Mouse (Mus musculus): ENCODE data around the gene Zdhhc12. TPM values are rescaled to one million over a fixed set of nuclear protein-coding genes. Genes with fewer than 3 reads are reported as not detected.
"Not testable (repeated sequence)": the region's sequence is repeated elsewhere in the genome, so short reads cannot be mapped to it uniquely, and the experiment has no call there.

The Zdhhc12 gene
- polyA plus RNA-seq, 1 experiment from 2014 or later, result 35.2 TPM

DNA sequence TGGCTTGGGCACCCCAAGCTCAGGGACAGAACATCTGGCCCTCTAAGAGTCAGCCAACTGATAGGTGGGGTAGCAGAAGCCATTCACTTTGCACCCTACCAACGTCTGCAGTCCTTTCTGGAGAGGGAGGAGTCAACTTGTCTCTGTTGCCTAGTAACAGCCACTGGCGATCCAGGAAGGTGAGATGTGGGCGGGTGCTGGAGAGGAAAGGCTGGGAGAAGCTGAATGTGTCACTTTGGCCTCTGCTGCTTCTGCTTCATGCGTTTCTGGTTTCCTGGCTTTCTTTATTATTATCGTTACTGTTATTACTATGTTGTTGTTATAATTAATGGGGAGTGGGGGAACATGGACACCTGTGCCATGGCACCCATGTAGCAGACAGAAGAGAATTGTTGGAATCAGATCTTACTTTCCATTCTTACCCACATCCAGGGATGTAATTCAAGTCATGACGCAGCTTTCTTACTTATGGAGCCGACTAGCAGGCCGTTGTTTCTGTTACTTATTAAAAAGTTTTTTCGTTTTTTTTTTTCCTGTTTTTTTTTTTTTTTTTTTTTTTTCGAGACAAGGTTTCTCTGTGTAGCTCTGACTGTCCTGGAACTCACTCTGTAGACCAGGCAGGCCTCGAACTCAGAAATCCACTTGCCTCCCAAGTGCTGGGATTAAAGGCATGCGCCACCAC, 36.1 kb downstream of the Zdhhc12 start, which contains the start of gene Set:
Set (plus strand) TSS at position 156 of the 682 bp plus-strand sequence.
- H3K9me3 ChIP-seq, result no peaks in the 10 kb centered on the region
- no peaks in the 10 kb centered on the region for H3K27me3 ChIP-seq (replicated peaks; ENCODE audit: low read depth, poor library complexity, severe bottlenecking)
- H3K4me1 ChIP-seq, result peaks cover 17% of the 10 kb centered on the region
- 48% methylated on average over 12 of the region's 12 CpGs for WGBS
- no peaks in the 10 kb centered on the region for H3K36me3 ChIP-seq (replicated peaks)
- H3K4me3 ChIP-seq, result no peak within 1 kb of the TSS
- H3K27ac ChIP-seq (replicated peaks), result no peak within 1 kb of the TSS
- peak; percentile 55 for DNase-seq (ENCODE audit: low spot score)

DNA sequence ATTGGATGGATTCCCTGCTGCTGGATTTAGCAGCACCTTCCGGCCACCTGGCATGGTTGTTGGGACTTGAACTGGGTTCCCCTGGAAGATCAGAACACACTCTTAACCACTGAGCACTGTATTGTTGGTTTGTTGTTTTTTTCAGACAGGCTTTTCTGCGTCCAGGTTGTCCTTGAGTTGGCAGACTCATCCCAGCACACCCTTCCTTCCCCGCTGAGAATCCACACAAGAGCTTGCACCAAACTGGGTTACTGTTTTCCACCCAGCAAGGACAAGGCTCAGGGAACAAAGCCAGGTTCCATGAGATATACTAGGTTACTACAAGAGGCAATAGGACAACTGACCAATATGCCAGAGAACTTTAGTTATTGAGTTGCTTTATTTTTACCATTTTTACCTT, 36.7 kb downstream of the Zdhhc12 start:
- Histone ChIP-seq H3K27ac (replicated peaks) (no peak overlapping the region), H3K9me3 (no peaks in the 10 kb centered on the region), H3K4me1 (peaks cover 15% of the 10 kb centered on the region), H3K36me3 (replicated peaks) (no peaks in the 10 kb centered on the region), H3K4me3 (no peak overlapping the region), H3K27me3 (replicated peaks; ENCODE audit: low read depth, poor library complexity, severe bottlenecking) (no peaks in the 10 kb centered on the region)
- WGBS, result 85% methylated on average over 3 of the region's 3 CpGs
- DNase-seq (ENCODE audit: low spot score), result no peak

DNA sequence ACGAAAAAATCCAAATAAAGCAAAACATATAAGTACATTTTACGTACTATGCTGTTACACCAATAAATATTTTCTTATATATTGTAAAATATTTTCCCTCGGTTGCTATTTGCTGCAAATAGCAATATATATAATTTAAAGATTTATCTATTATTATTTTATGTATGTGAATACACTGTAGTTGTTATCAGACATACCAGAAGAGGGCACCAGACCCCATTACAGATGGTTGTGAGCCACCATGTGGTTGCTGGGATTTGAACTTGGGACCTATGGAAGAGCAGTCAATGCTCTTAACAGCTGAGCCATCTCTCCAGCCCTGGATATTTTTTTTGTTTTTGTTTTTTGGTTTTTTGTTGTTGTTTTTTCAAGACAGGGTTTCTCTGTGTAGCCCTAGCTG, 38.1 kb downstream of the Zdhhc12 start:
- not testable (repeated sequence) for H3K4me3 ChIP-seq; DNase-seq (ENCODE audit: low spot score); H3K27ac ChIP-seq (replicated peaks); H3K36me3 ChIP-seq (replicated peaks); H3K4me1 ChIP-seq; H3K9me3 ChIP-seq; H3K27me3 ChIP-seq (replicated peaks; ENCODE audit: low read depth, poor library complexity, severe bottlenecking)
- 94% methylated on average over 3 of the region's 3 CpGs for WGBS

DNA sequence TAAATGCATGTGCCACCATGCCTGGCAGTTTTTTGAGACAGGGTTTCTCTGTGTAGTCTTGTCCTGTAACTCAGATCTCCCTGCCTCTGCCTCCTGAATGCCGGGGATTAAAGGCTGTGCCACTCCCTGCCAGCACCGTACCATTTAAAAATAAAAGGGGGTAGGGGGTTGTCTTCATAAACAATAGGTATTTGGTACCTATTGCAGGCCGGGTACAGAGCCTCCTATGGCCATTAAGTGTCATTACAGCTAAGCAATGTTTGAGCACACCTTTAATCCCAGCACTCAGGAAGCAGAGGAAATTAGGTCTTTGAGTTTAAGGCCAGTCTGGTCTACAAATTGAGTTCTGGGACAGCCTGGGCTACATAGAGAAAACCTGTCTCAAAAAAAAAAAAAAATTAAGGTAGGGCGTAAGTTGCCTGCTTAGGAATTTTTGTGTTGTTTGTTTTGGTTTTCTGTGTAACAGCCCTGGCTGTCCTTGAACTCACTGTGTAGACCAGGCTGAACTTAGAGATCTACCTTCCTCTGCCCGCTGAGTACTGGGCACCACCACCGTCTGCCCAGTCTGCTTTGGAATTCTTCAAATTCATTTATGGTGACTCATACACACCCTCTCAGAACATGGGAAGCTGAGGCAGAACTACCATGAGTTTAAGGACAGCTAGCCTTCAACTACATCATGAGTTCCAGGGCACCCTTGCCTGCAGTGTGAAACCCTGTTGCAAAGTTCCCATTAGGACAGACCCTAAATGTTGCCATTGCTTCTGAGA, 41.3 kb downstream of the Zdhhc12 start:
- H3K9me3 ChIP-seq, result no peaks in the 10 kb centered on the region
- no peak for DNase-seq (ENCODE audit: low spot score)
- H3K4me1 ChIP-seq, result peaks cover 10% of the 10 kb centered on the region
- no peak overlapping the region for H3K4me3 ChIP-seq
- no peak overlapping the region for H3K27ac ChIP-seq (replicated peaks)
- H3K36me3 ChIP-seq (replicated peaks), result peaks cover 4% of the 10 kb centered on the region; the same call in 1 of the 2 replicates
- WGBS, result 49% methylated on average over 6 of the region's 6 CpGs
- H3K27me3 ChIP-seq (replicated peaks; ENCODE audit: low read depth, poor library complexity, severe bottlenecking), result no peaks in the 10 kb centered on the region

DNA sequence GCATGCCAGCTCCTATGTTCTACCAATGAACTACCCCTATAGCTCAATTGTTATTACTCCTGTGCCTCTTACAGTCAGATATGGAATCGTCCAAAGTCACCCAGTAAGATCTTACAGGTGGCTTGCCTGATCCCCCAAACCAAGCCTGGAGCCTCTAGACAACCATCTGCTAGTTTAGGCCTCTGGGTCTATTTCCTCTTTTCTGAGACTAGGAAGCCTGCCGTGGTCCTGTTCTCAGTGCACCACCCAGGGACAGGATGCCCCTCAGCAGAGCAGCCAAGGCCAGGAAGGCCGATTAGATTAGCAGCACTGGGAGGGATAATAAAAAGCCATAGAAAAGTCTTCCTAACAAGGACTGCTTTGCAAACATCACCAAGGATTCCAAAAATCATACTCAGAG, 43.6 kb downstream of the Zdhhc12 start:
- DNase-seq (ENCODE audit: low spot score), result no peak
- Histone ChIP-seq H3K9me3 (no peaks in the 10 kb centered on the region), H3K36me3 (replicated peaks) (peaks cover 16% of the 10 kb centered on the region), H3K27ac (replicated peaks) (peak overlapping the region; percentile 90; the same call in 1 of the 2 replicates), H3K4me3 (no peak overlapping the region; the same call in 1 of the 2 replicates), H3K4me1 (0 out of 2 replicates have a peak, but pooled peaks cover 7% of the 10 kb centered on the region), H3K27me3 (replicated peaks; ENCODE audit: low read depth, poor library complexity, severe bottlenecking) (no peaks in the 10 kb centered on the region)
- 83% methylated on average over 3 of the region's 3 CpGs for WGBS

DNA sequence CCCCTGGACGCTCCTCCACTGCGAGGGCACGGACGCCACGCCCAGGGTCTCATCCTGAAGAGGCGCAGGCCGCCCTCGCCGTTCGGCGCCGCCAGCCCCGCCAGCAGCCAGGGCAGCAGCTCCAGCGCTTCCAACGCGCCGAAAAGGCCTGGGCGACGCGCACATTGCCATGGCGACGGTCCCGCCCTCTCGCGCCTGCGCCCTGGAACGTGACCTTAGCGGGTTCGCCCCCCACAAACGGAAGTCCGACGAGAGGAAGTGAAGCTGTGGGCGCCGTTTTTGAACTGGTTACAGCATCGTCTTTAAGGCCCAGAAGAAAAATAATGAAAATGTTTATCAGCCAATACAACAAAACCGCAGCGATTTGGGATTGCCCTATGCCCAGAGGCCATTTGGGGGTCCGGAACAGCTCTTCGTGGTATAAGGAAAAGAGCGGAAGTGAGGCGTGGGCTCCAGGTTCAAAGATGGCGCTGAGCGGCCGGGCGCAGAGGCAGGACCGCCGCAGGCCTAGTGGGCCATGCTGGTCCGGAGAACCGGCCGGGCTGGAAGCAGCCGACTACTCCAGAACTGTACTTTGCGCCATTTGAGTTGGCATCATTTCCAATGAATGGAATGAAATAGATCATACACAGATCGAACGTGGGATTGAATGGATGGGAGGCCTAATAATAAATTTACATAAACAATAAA, 44.6 kb downstream of the Zdhhc12 start, which contains the start of gene Wdr34:
Wdr34 (minus strand) TSS at position 183 of the 690 bp plus-strand sequence.
- H3K9me3 ChIP-seq, result no peaks in the 10 kb centered on the region
- H3K4me1 ChIP-seq, result 0 out of 2 replicates have a peak, but pooled peaks cover 7% of the 10 kb centered on the region
- H3K36me3 ChIP-seq (replicated peaks), result peaks cover 21% of the 10 kb centered on the region
- peak; percentile 98 for DNase-seq (ENCODE audit: low spot score)
- peak within 1 kb of the TSS; percentile 69 for H3K4me3 ChIP-seq
- H3K27ac ChIP-seq (replicated peaks), result peak within 1 kb of the TSS; percentile 90
- no peaks in the 10 kb centered on the region for H3K27me3 ChIP-seq (replicated peaks; ENCODE audit: low read depth, poor library complexity, severe bottlenecking)
- WGBS, result under 1% methylated on average over 54 of the region's 54 CpGs

DNA sequence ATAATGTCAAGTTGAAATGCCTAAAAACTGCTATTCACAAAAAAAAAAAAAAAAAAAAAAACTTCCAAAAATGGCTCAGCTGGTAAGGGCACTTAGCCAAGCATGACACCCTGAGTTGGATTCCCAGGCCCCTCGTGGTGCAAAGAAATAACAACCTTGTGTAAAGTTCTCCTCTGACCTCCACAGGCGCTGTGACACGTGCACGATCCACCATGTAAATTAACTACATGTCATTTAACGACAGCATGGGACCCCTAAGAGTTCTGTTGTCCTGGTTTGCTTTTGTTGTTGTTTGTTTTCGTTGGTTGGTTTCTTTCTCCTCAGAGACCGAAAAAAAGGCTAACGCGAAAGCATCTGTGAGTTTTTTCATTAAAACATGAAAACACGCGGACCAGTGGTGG, 45.3 kb downstream of the Zdhhc12 start:
- no peaks in the 10 kb centered on the region for H3K9me3 ChIP-seq
- H3K27me3 ChIP-seq (replicated peaks; ENCODE audit: low read depth, poor library complexity, severe bottlenecking), result no peaks in the 10 kb centered on the region
- H3K4me3 ChIP-seq, result peak overlapping the region; percentile 69
- peaks cover 21% of the 10 kb centered on the region for H3K36me3 ChIP-seq (replicated peaks)
- peak overlapping the region; percentile 90 for H3K27ac ChIP-seq (replicated peaks)
- DNase-seq (ENCODE audit: low spot score), result no peak
- 0 out of 2 replicates have a peak, but pooled peaks cover 7% of the 10 kb centered on the region for H3K4me1 ChIP-seq
- WGBS, result 64% methylated on average over 11 of the region's 11 CpGs

DNA sequence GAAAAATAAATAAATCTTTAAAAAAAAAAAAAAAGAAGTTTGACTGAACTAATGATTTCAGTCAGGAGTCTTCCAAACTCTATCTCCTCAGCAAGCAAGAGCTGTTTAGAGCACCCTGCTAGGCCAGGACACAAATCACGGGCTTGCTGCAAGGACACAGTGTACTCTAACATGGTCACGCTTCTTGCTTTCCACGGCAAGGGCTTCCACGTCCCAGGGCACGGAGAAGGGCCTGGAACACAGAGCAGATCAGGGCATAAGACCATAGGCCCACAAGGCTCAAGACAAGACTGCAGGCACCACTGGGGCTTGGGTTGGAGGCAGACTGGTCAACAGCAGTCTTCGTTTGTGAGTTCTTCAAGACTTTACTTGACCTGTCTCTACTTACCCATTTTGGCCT, 46.3 kb downstream of the Zdhhc12 start:
- no peak for DNase-seq (ENCODE audit: low spot score)
- WGBS, result 95% methylated on average over 6 of the region's 6 CpGs
- Histone ChIP-seq H3K27ac (replicated peaks) (no peak overlapping the region), H3K4me3 (no peak overlapping the region), H3K4me1 (peaks cover 15% of the 10 kb centered on the region), H3K9me3 (no peaks in the 10 kb centered on the region), H3K36me3 (replicated peaks) (peaks cover 21% of the 10 kb centered on the region), H3K27me3 (replicated peaks; ENCODE audit: low read depth, poor library complexity, severe bottlenecking) (no peaks in the 10 kb centered on the region)

DNA sequence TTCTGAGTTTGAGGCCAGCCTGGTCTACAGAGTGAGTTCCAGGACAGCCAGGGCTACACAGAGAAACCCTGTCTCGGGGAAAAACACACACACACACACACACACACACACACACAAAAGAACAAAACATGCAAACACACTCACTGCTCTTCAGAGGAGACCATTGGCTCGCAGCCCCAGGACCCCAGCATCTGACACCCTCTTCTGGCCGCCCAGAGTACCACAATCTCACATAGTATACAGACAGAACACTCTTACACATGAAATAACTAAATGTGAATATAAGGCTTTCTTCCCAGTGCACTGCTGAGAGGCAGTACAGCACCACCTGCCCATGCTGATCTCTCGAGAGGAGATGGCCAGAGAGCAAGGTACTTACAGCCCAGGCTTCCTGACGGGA, 48.9 kb downstream of the Zdhhc12 start:
- H3K36me3 ChIP-seq (replicated peaks), result peaks cover 25% of the 10 kb centered on the region
- 82% methylated on average over 5 of the region's 5 CpGs for WGBS
- no peaks in the 10 kb centered on the region for H3K9me3 ChIP-seq

DNA sequence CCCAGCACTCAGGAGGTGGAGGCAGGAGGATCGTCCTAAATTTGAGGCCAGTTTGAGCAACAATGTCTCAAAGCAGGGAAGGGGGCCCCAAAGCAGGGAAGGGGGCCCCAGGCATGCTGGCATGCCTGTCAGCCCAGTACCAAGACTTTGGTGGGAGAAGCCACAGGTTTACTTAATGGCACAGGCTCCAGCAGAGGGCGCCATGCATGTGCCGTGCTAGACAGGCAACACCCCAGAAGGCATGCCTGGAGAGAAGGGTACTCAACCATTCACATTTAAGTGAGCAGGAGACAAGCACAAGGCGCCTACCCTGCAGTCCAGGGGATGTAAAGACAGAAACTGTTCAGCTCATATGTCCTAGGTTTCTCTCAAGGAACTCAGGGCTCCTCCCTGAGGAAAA, 51.0 kb downstream of the Zdhhc12 start:
- Histone ChIP-seq H3K4me1 (peaks cover 8% of the 10 kb centered on the region), H3K27ac (replicated peaks) (no peak overlapping the region), H3K36me3 (replicated peaks) (peaks cover 38% of the 10 kb centered on the region), H3K27me3 (replicated peaks; ENCODE audit: low read depth, poor library complexity, severe bottlenecking) (no peaks in the 10 kb centered on the region), H3K4me3 (no peak overlapping the region), H3K9me3 (no peaks in the 10 kb centered on the region)
- DNase-seq (ENCODE audit: low spot score), result peak; percentile 80
- WGBS, result 9% methylated on average over 4 of the region's 4 CpGs

More for the DNA sequence above, 48.9 kb downstream of the Zdhhc12 start:
- no peak overlapping the region for H3K27ac ChIP-seq (replicated peaks)
- H3K27me3 ChIP-seq (replicated peaks; ENCODE audit: low read depth, poor library complexity, severe bottlenecking), result no peaks in the 10 kb centered on the region
- peaks cover 15% of the 10 kb centered on the region for H3K4me1 ChIP-seq
- H3K4me3 ChIP-seq, result no peak overlapping the region
- DNase-seq (ENCODE audit: low spot score), result no peak
